Mouse (Mus musculus): Measurements from ENCODE around the gene Ddx6.

The Ddx6 gene

DNA sequence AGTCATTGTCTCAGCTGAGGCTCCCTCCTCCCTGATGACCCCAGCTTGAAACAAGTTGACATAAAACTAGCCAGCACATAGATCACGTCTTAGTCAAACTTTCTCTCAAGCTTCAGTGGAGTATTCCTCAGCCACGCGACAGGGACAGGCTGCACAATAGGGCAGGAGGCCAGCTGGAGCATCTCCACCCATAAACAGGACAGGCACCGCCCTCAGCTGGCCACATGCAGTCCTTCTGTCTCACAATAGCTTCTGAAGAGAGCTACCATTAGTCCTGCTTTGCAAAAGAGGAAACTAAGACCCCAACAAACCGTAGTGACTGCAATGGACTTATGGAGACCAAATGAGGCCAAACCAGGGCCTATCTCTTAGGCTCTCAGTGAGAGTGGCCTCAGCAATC is 40.8 kb downstream of the Ddx6 start:
- ChIA-PET CTCF (interaction anchor here (0.5 to 2.9 kb wide), 15 partner anchors 10 to 273 kb away, joined by 3 to 15 read pairs (median 3); partner anchors contain the start of gene Upk2 (in 1 of the 4)), POLR2A (interaction anchor here in 3 of 4 experiments (0.5 to 4.4 kb wide), 23 partner anchors 9 to 194 kb away, joined by 3 to 20 read pairs (median 4); partner anchors contain the start of genes Arcn1 (in 1 of the 3), Ddx6 (in 1 of the 3) and Ift46 (in 1 of the 3))

GRCm38 (mm10) chr9:44645924-44646323 is 41.2 kb downstream of the Ddx6 start:
- ChIA-PET CTCF (interaction anchor here (0.5 to 2.9 kb wide), 20 partner anchors 9 to 273 kb away, joined by 3 to 15 read pairs (median 3); partner anchors contain the start of gene Upk2 (in 1 of the 4)), POLR2A (interaction anchor here (0.6 to 4.4 kb wide), 26 partner anchors 9 to 227 kb away, joined by 3 to 20 read pairs (median 3); partner anchors contain the start of genes Arcn1 (in 1 of the 4), Ddx6 (in 1 of the 4) and Ift46 (in 1 of the 4))

DNA sequence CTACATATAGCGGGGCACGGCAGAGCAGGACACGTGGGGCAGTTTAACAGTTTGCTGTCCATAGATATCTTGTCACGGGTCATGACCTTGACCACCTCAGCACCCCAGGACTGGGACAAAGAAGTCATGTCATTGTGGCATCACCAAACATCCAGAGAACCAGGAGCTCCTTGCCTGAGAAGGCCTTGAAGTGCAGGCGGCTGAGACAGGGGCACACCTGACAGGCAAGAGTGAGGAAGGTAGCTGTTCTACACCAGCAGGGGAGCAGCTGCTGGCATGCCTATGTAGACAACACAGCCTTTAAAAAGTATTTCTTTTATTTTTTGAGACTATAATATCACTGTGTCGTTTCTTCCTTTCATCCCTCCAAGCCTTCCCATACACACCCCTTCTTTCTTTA is 41.7 kb downstream of the Ddx6 start:
- CTCF ChIA-PET: interaction anchor here (0.6 to 2.9 kb wide), 19 partner anchors 9 to 527 kb away, joined by 3 to 15 read pairs (median 3); partner anchors contain the start of gene Upk2 (in 1 of the 4)
- POLR2A ChIA-PET: interaction anchor here (0.6 to 4.4 kb wide), 23 partner anchors 9 to 227 kb away, joined by 3 to 20 read pairs (median 4); partner anchors contain the start of genes Arcn1 (in 1 of the 4), Ddx6 (in 1 of the 4) and Ift46 (in 1 of the 4)

GRCm38 (mm10) chr9:44647026-44647425 is 42.3 kb downstream of the Ddx6 start:
- ChIA-PET POLR2A (interaction anchor here in 2 of 4 experiments (1.0 to 4.4 kb wide), 11 partner anchors 10 to 179 kb away, joined by 3 to 20 read pairs (median 5); partner anchors contain the start of genes Arcn1 (in 1 of the 2), Ddx6 (in 1 of the 2) and Ift46 (in 1 of the 2)), CTCF (interaction anchor here (0.6 to 2.9 kb wide), 11 partner anchors 8 to 528 kb away, joined by 3 to 15 read pairs (median 4); partner anchors contain the start of gene Upk2 (in 1 of the 4))

DNA sequence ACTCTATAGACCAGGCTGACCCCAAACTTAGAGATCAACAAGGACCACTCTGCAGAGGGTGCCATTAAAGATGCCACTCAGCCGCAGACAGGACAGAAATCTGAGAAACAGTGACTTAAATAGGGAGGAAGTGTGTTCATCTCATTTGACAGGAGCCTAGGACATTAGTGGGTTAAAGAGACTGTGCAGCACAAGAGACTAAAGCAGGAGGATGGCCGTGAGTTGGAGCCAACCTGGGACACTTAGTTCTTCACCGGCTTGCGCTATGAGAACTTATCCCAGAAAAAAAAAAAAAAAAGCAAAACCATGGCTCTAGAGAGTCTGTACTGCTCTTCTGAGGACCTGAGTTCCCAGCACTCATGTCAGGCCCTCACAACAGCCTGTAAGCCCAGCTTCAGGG is 43.0 kb downstream of the Ddx6 start:
- CTCF ChIA-PET: interaction anchor here in 3 of 4 experiments (0.6 to 2.9 kb wide), 4 partner anchors 8 to 38 kb away, joined by 3 to 15 read pairs (median 5); no protein-coding TSS in a partner anchor
- POLR2A ChIA-PET: interaction anchor here in 1 of 4 experiments (0.6 to 0.7 kb wide), 2 partner anchors 169 to 1850 kb away, joined by 5 to 7 read pairs; no protein-coding TSS in a partner anchor

DNA sequence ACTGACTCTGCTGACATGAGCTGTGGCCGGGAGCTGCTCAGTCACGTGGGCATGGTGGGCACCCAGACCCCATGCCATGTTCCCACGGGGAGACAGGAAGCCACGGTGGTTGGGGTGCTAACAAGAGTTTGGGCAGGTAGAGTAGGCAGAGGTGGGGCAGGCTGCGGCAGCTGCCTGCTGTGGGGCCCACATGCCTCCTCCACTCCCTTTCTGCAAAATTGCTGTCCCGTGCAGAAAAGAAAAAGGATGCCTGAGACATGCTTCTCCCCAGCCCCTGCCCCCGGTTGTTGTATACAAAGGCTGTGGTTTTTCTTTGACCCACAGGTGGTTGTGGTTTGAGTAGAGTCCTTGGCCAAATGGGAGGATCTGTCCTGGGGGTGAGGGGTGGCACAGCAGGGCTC is 44.2 kb downstream of the Ddx6 start:
- CTCF ChIA-PET: no interaction called here
- POLR2A ChIA-PET: interaction anchor here in 1 of 4 experiments (0.5 kb wide), 1 partner anchor 65 kb away, joined by 6 read pairs; no protein-coding TSS in a partner anchor

DNA sequence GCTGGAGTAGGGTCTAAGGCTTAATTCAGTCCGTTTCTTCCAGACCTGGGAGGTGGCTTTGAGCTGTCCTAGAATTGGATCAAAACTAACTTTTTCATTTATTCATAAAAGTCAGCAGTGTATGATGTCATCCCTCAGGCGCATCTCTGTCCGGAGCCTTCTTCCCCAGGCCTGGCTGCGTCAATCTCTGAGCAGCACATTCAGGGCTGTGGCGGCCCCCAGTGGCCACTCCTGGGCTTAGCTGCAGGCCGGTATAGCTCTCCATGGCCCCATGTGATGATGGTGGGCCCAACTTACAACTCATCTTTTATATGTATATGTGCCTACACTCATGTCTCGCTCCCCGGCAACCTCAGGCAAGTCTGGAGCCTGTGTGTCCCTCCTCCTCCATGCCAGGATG is 47.3 kb downstream of the Ddx6 start:
- ChIA-PET CTCF (interaction anchor here (0.5 to 3.7 kb wide), 91 partner anchors 8 to 1102 kb away, joined by 3 to 82 read pairs (median 4); partner anchors contain the start of genes Upk2 (in 4 of the 4), Bcl9l (in 2 of the 4), Atp5l (in 1 of the 4) and C2cd2l (in 1 of the 4)), POLR2A (interaction anchor here in 3 of 4 experiments (0.5 to 2.2 kb wide), 23 partner anchors 11 to 1675 kb away, joined by 3 to 9 read pairs (median 4); partner anchors contain the start of genes Upk2 (in 2 of the 3), Ddx6 (in 1 of the 3) and H2afx (in 1 of the 3))

- CTCF ChIA-PET: interaction anchor here in 3 of 4 experiments (0.6 to 3.7 kb wide), 6 partner anchors 23 to 1304 kb away, joined by 3 to 82 read pairs (median 8); partner anchors contain the start of gene Upk2 (in 1 of the 3)
Measured at GRCm38 (mm10) chr9:44653896-44654295, 49.2 kb downstream of the Ddx6 start.

DNA sequence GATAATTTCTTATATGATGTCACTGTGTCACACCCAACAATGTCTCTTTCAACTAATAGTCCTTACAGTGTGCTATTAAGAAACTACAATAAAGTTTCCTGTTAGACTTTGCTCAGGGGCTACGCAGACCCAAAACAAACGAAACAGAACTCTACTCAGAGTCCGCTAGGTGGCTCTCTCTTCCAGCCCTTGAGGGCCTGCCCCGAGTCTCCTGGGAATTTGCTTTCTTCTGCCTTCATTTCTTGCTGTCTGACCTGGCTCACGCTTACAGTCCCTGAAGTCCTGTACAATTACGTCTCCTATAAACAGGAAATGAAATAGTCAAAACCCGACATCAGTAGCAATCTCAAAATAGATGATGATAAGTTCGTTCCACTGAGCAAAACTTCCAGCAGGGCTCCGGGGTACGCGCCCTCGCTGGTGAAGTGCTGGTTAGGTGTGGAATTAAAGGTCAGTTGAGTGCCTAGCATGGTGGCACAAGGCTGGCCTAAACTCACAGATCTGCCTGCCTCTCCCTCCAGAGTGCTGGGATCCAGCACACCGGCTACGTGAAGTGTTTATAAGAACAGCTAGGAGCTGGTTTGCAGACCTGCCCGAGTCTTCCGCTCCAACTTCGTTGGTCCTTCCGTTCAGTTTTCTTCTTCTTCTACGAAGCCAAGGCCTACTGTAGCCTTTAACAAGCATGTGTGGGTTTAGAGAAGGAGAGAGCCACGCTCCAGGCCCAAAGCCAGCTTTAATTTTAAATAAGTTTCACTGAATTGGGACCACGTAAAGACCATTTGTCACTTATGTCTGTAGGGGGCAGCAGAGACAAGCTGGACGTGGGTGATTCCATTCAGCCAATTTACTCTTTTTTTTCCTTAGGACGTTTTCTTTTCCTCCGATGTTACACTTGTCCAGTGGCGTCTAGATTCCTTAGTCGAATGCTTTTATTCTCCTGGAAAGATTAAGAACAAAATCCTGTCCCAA is 50.7 kb downstream of the Ddx6 start:
- CTCF ChIA-PET: interaction anchor here (0.5 to 2.2 kb wide), 157 partner anchors 8 to 878 kb away, joined by 3 to 30 read pairs (median 4); partner anchors contain the start of genes Upk2 (in 3 of the 4), Arcn1 (in 2 of the 4), Bcl9l (in 2 of the 4) and Ccdc84 (in 2 of the 4)
- POLR2A ChIA-PET: interaction anchor here in 3 of 4 experiments (0.6 to 2.2 kb wide), 18 partner anchors 9 to 536 kb away, joined by 3 to 5 read pairs (median 3); partner anchors contain the start of genes Arcn1 (in 1 of the 3), Ddx6 (in 1 of the 3), Ift46 (in 1 of the 3) and Phldb1 (in 1 of the 3)

More at GRCm38 (mm10) chr9:44653896-44654295, 49.2 kb downstream of the Ddx6 start:
- POLR2A ChIA-PET: no interaction called here

- POLR2A ChIA-PET: interaction anchor here in 1 of 4 experiments (0.6 kb wide), 1 partner anchor 140 kb away, joined by 7 read pairs; no protein-coding TSS in a partner anchor
- CTCF ChIA-PET: interaction anchor here in 2 of 4 experiments (0.6 to 1.6 kb wide), 3 partner anchors 8 to 189 kb away, joined by 3 to 9 read pairs (median 5); no protein-coding TSS in a partner anchor
Measured at GRCm38 (mm10) chr9:44663706-44664105, 59.0 kb downstream of the Ddx6 start.

GRCm38 (mm10) chr9:44671416-44671815 is 66.7 kb downstream of the Ddx6 start:
- CTCF ChIA-PET: interaction anchor here in 2 of 4 experiments (1.5 to 2.3 kb wide), 3 partner anchors 14 to 19 kb away, joined by 3 to 7 read pairs (median 4); no protein-coding TSS in a partner anchor
- POLR2A ChIA-PET: no interaction called here

DNA sequence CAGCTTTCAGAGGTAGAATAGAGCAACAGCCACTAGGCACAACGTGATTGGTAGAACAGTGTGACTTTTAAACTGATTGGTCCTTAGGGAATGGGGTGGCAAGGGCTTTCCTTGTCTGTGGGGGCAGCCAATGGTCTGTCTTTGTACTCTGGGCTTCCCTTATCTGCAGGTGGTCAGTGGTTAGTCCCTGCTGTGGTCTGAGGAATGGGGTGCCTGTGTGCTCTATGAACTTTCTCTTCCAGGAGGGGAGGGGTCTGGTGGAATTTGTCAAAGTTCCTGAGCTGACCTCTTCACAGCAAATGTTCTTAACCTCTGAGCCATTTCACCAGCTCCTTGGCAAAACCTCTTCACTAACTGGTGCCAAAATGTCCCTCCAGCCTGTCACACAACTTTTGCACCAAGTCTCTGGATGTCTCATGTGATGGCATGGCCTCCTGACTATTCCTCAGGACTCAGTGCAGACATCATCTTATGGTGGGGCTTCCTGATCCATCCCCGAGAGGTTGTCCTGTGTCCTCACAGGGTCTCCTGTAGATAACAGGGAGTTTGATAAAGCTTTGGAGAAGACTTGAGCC is 67.7 kb downstream of the Ddx6 start:
- CTCF ChIA-PET: interaction anchor here in 2 of 4 experiments (1.1 to 4.8 kb wide), 5 partner anchors 13 to 20 kb away, joined by 3 to 24 read pairs (median 4); no protein-coding TSS in a partner anchor
- POLR2A ChIA-PET: interaction anchor here in 1 of 4 experiments (0.6 kb wide), 1 partner anchor 46 kb away, joined by 5 read pairs; no protein-coding TSS in a partner anchor

DNA sequence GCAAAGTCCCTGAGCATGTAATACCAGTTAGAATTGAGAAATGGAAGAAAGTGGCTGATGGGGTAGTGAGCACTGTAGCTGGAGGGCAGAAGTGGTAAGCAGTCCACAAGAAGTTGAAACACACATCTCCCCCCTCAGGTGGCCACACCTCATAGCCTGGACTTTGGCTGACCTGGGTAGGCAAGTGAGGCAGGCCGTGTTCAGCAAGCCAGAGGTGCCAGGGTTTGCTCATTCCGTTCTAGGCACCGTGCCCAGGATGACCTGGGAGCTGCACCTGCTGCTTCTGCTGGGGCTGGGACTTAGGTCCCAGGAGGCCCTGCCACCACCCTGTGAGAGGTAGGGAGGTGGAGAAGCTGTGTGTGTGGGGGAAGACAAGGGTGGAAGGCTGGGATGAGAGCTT is 68.3 kb downstream of the Ddx6 start, which contains the start of gene Treh:
Gene Treh, plus strand, starts transcription at position 229 of the 400 bp plus-strand sequence.
- POLR2A ChIA-PET: interaction anchor here in 1 of 4 experiments (1.2 kb wide), 1 partner anchor 17 kb away, joined by 5 read pairs; no protein-coding TSS in a partner anchor
- CTCF ChIA-PET: interaction anchor here in 3 of 4 experiments (0.7 to 4.8 kb wide), 5 partner anchors 12 to 21 kb away, joined by 3 to 24 read pairs (median 4); no protein-coding TSS in a partner anchor

- POLR2A ChIA-PET: interaction anchor here in 3 of 4 experiments (0.6 to 1.0 kb wide), 6 partner anchors 9 to 224 kb away, joined by 3 to 4 read pairs (median 3); partner anchors contain the start of genes Arcn1 (in 1 of the 3), Ift46 (in 1 of the 3) and Upk2 (in 1 of the 3)
Measured at GRCm38 (mm10) chr9:44678288-44678871, 73.7 kb downstream of the Ddx6 start.

GRCm38 (mm10) chr9:44679565-44679964 is 74.9 kb downstream of the Ddx6 start:
- CTCF ChIA-PET: interaction anchor here in 1 of 4 experiments (1.4 kb wide), 1 partner anchor 24 kb away, joined by 6 read pairs; no protein-coding TSS in a partner anchor
- POLR2A ChIA-PET: interaction anchor here in 2 of 4 experiments (0.9 to 1.0 kb wide), 3 partner anchors 11 to 225 kb away, joined by 3 read pairs; partner anchors contain the start of genes Arcn1 (in 1 of the 2), Ift46 (in 1 of the 2) and Upk2 (in 1 of the 2)

More at GRCm38 (mm10) chr9:44678288-44678871, 73.7 kb downstream of the Ddx6 start:
- CTCF ChIA-PET: interaction anchor here in 3 of 4 experiments (0.5 to 1.4 kb wide), 8 partner anchors 12 to 55 kb away, joined by 3 to 6 read pairs (median 4); no protein-coding TSS in a partner anchor

- POLR2A ChIA-PET: interaction anchor here in 2 of 4 experiments (0.6 to 1.1 kb wide), 3 partner anchors 56 to 84 kb away, joined by 3 to 5 read pairs (median 3); partner anchors contain the start of genes Arcn1 (in 1 of the 2) and Ift46 (in 1 of the 2)
- CTCF ChIA-PET: interaction anchor here (0.5 to 1.3 kb wide), 8 partner anchors 8 to 391 kb away, joined by 3 to 8 read pairs (median 4); no protein-coding TSS in a partner anchor
Measured at GRCm38 (mm10) chr9:44683046-44683445, 78.4 kb downstream of the Ddx6 start.
